Mouse (Mus musculus) heart, postnatal 10 days (tissue): ENCODE measurements around the gene Nol10. TPM values are rescaled to one million over a fixed set of nuclear protein-coding genes. Genes with fewer than 3 reads are reported as not detected.

Experiments used
- DNase-seq, 2 experiments: peaks; one replicate each; pipeline ENCODE4 v3.0.0; 2021
- intact Hi-C: fragments of 180-260 bp; cut with DNase I; formaldehyde crosslinking; loops from one replicate; pipeline ENCODE4 v1.15.1; 2025
- total RNA-seq, 2 experiments: library from RNA; stranded (reverse); gene quantifications; 2 replicates each; pipeline ENCODE4 v1.2.3; 2021

The Nol10 gene
- total RNA-seq, 2 experiments from 2014 or later: 9.0 to 9.7 TPM

GRCm38 (mm10) chr12:17401419-17401818 is 53.2 kb downstream of the Nol10 start:
- DNase-seq: no peak
- intact Hi-C loops: no loop called here

- no peak for DNase-seq
- intact Hi-C loops: no loop called here
Measured at GRCm38 (mm10) chr12:17402116-17402515, 53.9 kb downstream of the Nol10 start.

GRCm38 (mm10) chr12:17403998-17404397 is 55.7 kb downstream of the Nol10 start:
- DNase-seq: no peak
- intact Hi-C loops: no loop called here

- DNase-seq: no peak
- intact Hi-C loops: no loop called here
Measured at GRCm38 (mm10) chr12:17406825-17407224, 58.6 kb downstream of the Nol10 start.

- no peak for DNase-seq
- intact Hi-C loops: no loop called here
Measured at GRCm38 (mm10) chr12:17408312-17408711, 60.1 kb downstream of the Nol10 start.

GRCm38 (mm10) chr12:17411242-17411641 is 63.0 kb downstream of the Nol10 start:
- intact Hi-C loops: no loop called here
- DNase-seq: no peak

- DNase-seq: no peak
- intact Hi-C loops: no loop called here
Measured at GRCm38 (mm10) chr12:17411797-17412526, 63.7 kb downstream of the Nol10 start.

- intact Hi-C loops: no loop called here
- no peak for DNase-seq
Measured at GRCm38 (mm10) chr12:17414734-17415133, 66.5 kb downstream of the Nol10 start.

- intact Hi-C loops: no loop called here
- no peak for DNase-seq
Measured at GRCm38 (mm10) chr12:17420168-17420810, 72.0 kb downstream of the Nol10 start.

- DNase-seq: no peak
- intact Hi-C loops: no loop called here
Measured at GRCm38 (mm10) chr12:17425254-17426169, 77.3 kb downstream of the Nol10 start.

- no peak for DNase-seq
- intact Hi-C loops: no loop called here
Measured at GRCm38 (mm10) chr12:17426735-17427134, 78.5 kb downstream of the Nol10 start.

- intact Hi-C loops: no loop called here
- DNase-seq: no peak
Measured at GRCm38 (mm10) chr12:17430578-17430977, 82.3 kb downstream of the Nol10 start.

- intact Hi-C loops: no loop called here
- DNase-seq: no peak
Measured at GRCm38 (mm10) chr12:17431166-17431565, 82.9 kb downstream of the Nol10 start.

GRCm38 (mm10) chr12:17431812-17432332 is 83.6 kb downstream of the Nol10 start:
- no peak for DNase-seq
- intact Hi-C loops: no loop called here

- intact Hi-C loops: no loop called here
- no peak for DNase-seq
Measured at GRCm38 (mm10) chr12:17433712-17434111, 85.5 kb downstream of the Nol10 start.

GRCm38 (mm10) chr12:17436471-17436870 is 88.2 kb downstream of the Nol10 start:
- DNase-seq: no peak
- intact Hi-C loops: no loop called here

GRCm38 (mm10) chr12:17440251-17440651 is 92.0 kb downstream of the Nol10 start:
- peak; percentile 58 to 65 for DNase-seq
- intact Hi-C loops: loop anchor here (2.0 to 5.0 kb wide), 3 partner anchors 42 to 105 kb away; partner anchors contain the start of gene Odc1

- intact Hi-C loops: loop anchor here (2.0 to 5.0 kb wide), 3 partner anchors 41 to 103 kb away; partner anchors contain the start of gene Odc1
- peak; percentile 39 to 44 for DNase-seq
Measured at GRCm38 (mm10) chr12:17441495-17441894, 93.2 kb downstream of the Nol10 start.

- intact Hi-C loops: loop anchor here (2.0 to 5.0 kb wide), 3 partner anchors 38 to 77 kb away; no protein-coding TSS in a partner anchor
- DNase-seq: peak; percentile 49 to 54
Measured at GRCm38 (mm10) chr12:17444406-17444805, 96.1 kb downstream of the Nol10 start.

GRCm38 (mm10) chr12:17445251-17445650 is 97.0 kb downstream of the Nol10 start:
- DNase-seq: no peak
- intact Hi-C loops: loop anchor here (2.0 kb wide), 1 partner anchor 54 kb away; no protein-coding TSS in a partner anchor

GRCm38 (mm10) chr12:17448781-17449180 is 100.5 kb downstream of the Nol10 start:
- DNase-seq: no peak
- intact Hi-C loops: no loop called here
